Mouse (Mus musculus) CH12.LX (cell line): ENCODE measurements around the gene L2hgdh. TPM values are rescaled to one million over a fixed set of nuclear protein-coding genes. Genes with fewer than 3 reads are reported as not detected.

Experiments used
- DNase-seq: peaks from one replicate; pipeline ENCODE4 v3.0.0-alpha.2; 2013; ENCODE audit errors: extremely low read depth
- H3K27ac ChIP-seq: 2 replicates; pipeline ENCODE4 v1.5.1; 2012; ENCODE audit warnings: low read depth, mild to moderate bottlenecking, control low read depth, moderate library complexity; ENCODE audit not compliant: insufficient read depth
- H3K27me3 ChIP-seq: replicated peaks from 2 replicates; pipeline ENCODE3; 2012; ENCODE audit warnings: inconsistent platforms
- H3K36me3 ChIP-seq, 2 experiments: replicated peaks in 1 of 2; 2 replicates each; pipeline versions ENCODE3 to v1.6.1; 2012; ENCODE audit warnings: inconsistent platforms in 1 of 2, low read length in 1 of 2, mild to moderate bottlenecking in 1 of 2, mixed read lengths in 1 of 2, moderate library complexity in 1 of 2; ENCODE audit not compliant: control insufficient read depth in 1 of 2, insufficient read depth in 1 of 2
- H3K4me1 ChIP-seq, 2 experiments: 2 replicates each; pipeline ENCODE4 v1.6.1; 2012; ENCODE audit warnings: inconsistent platforms in 1 of 2, moderate library complexity in 1 of 2; ENCODE audit not compliant: insufficient read depth in 2 of 2, control insufficient read depth in 1 of 2
- H3K4me2 ChIP-seq: 2 replicates; pipeline ENCODE4 v1.6.1; 2012; ENCODE audit warnings: low read depth, mild to moderate bottlenecking, control low read depth; ENCODE audit not compliant: poor library complexity, insufficient read depth, severe bottlenecking
- H3K4me3 ChIP-seq, 3 experiments: fragments of 150-350 bp in 1 of 3; sonication (generic) in 1 of 3; replicated peaks in 1 of 3; 2 replicates each; pipeline versions ENCODE3 to v1.5.1; 2011 to 2012; ENCODE audit warnings: low read depth in 2 of 3, low read length in 2 of 3, mild to moderate bottlenecking in 2 of 3, moderate library complexity in 2 of 3, control low read depth in 1 of 3, improper control_type of control experiment in 1 of 3, inconsistent platforms in 1 of 3, mixed read lengths in 1 of 3; ENCODE audit not compliant: poor library complexity in 1 of 3
- H3K79me2 ChIP-seq: replicated peaks from 2 replicates; pipeline ENCODE4 v1.6.1; 2012; ENCODE audit warnings: mild to moderate bottlenecking, moderate library complexity; ENCODE audit not compliant: control insufficient read depth, poor library complexity, insufficient read depth, severe bottlenecking; ENCODE audit errors: extremely low read depth
- H3K9ac ChIP-seq: 2 replicates; pipeline ENCODE4 v1.6.1; 2012; ENCODE audit warnings: low read depth, mild to moderate bottlenecking, control low read depth, moderate library complexity; ENCODE audit not compliant: insufficient read depth
- H3K9me3 ChIP-seq: replicated peaks from 2 replicates; pipeline ENCODE3; 2012; ENCODE audit warnings: low read length, inconsistent platforms, mixed read lengths
- BHLHE40 ChIP-seq: IDR thresholded peaks from 2 replicates; pipeline ENCODE4 v1.6.1; 2011; ENCODE audit warnings: mild to moderate bottlenecking, low read depth, low read length, improper control_type of control experiment
- CHD2 ChIP-seq: IDR thresholded peaks from 2 replicates; pipeline ENCODE4 v1.6.1; 2011; ENCODE audit warnings: low read length, improper control_type of control experiment
- EP300 ChIP-seq: IDR thresholded peaks from 2 replicates; pipeline ENCODE4 v1.6.1; 2011; ENCODE audit warnings: low read length, improper control_type of control experiment
- IRF4 ChIP-seq: IDR thresholded peaks from 2 replicates; pipeline ENCODE4 v1.6.1; 2014; ENCODE audit warnings: low read depth, mild to moderate bottlenecking, inconsistent platforms, low read length, improper control_type of control experiment
- KAT2A ChIP-seq: IDR thresholded peaks from 2 replicates; pipeline ENCODE4 v1.6.1; 2012; ENCODE audit warnings: low read length, improper control_type of control experiment, inconsistent platforms; ENCODE audit not compliant: insufficient replicate concordance
- MAX ChIP-seq: IDR thresholded peaks from 2 replicates; pipeline ENCODE4 v1.6.1; 2011; ENCODE audit warnings: low read length, improper control_type of control experiment
- MEF2A ChIP-seq: IDR thresholded peaks from 2 replicates; pipeline ENCODE4 v1.6.1; 2014; ENCODE audit warnings: low read depth, mild to moderate bottlenecking, inconsistent platforms, low read length, improper control_type of control experiment, borderline replicate concordance
- MXI1 ChIP-seq: IDR thresholded peaks from 2 replicates; pipeline ENCODE4 v1.6.1; 2011; ENCODE audit warnings: mild to moderate bottlenecking, low read depth, low read length, improper control_type of control experiment
- POLR2A ChIP-seq: IDR thresholded peaks from 2 replicates; pipeline ENCODE4 v1.6.1; 2011; ENCODE audit warnings: low read depth, mild to moderate bottlenecking, improper control_type of control experiment, low read length
- RCOR1 ChIP-seq: conservative IDR thresholded peaks from 2 replicates; pipeline ENCODE4 v1.6.1; 2012; ENCODE audit warnings: low read depth, mild to moderate bottlenecking, inconsistent platforms, low read length, improper control_type of control experiment
- SIN3A ChIP-seq: IDR thresholded peaks from 2 replicates; pipeline ENCODE4 v1.6.1; 2012; ENCODE audit warnings: low read length, improper control_type of control experiment, inconsistent platforms
- SMC3 ChIP-seq: IDR thresholded peaks from 2 replicates; pipeline ENCODE4 v1.6.1; 2011; ENCODE audit warnings: low read depth, low read length, improper control_type of control experiment
- TBP ChIP-seq: conservative IDR thresholded peaks from 2 replicates; pipeline ENCODE4 v1.6.1; 2011; ENCODE audit warnings: low read depth, low read length, improper control_type of control experiment
- USF2 ChIP-seq: conservative IDR thresholded peaks from 2 replicates; pipeline ENCODE4 v1.6.1; 2011; ENCODE audit warnings: low read depth, low read length, improper control_type of control experiment
- ZC3H11A ChIP-seq: IDR thresholded peaks from 2 replicates; pipeline ENCODE4 v1.6.1; 2012; ENCODE audit warnings: low read depth, mild to moderate bottlenecking, inconsistent platforms, low read length, improper control_type of control experiment
- ZNF384 ChIP-seq: IDR thresholded peaks from 2 replicates; pipeline ENCODE4 v1.6.1; 2012; ENCODE audit warnings: low read depth, low read length, improper control_type of control experiment, inconsistent platforms
- dilution Hi-C: fragments of 300-500 bp; cut with MboI; formaldehyde crosslinking; loops from 2 replicates; pipeline ENCODE4 v1.14.3; 2020; ENCODE audit warnings: low sequenced_read_pairs; ENCODE audit not compliant: extremely low pct_unique_long_range_greater_than_20kb, extremely low pct_ligation_motif_present
- in situ Hi-C: fragments of 300-500 bp; cut with MboI; formaldehyde crosslinking; loops from 3 replicates; pipeline ENCODE4 v1.14.3; 2019; ENCODE audit warnings: low sequenced_read_pairs, low pct_ligation_motif_present, low pct_unique_long_range_greater_than_20kb, mixed read lengths
- polyA plus RNA-seq: library from polyadenylated mRNA; unstranded; fragments of >175 nt; gene quantifications from 2 replicates; pipeline ENCODE4 v1.2.1, GENCODE M21; 2012; ENCODE audit warnings: low read depth; ENCODE audit not compliant: insufficient read length
- total RNA-seq, 2 experiments: library from RNA; depleted of rRNA; stranded (reverse); fragments of 300-350 nt in 1 of 2; fragments of >200 nt in 1 of 2; gene quantifications; 2 replicates each; pipeline ENCODE4 v1.2.3; 2012 to 2014

Gene L2hgdh
- total and polyA plus RNA-seq, 3 experiments = 12.1 to 24.3 (median 15.4) TPM

DNA sequence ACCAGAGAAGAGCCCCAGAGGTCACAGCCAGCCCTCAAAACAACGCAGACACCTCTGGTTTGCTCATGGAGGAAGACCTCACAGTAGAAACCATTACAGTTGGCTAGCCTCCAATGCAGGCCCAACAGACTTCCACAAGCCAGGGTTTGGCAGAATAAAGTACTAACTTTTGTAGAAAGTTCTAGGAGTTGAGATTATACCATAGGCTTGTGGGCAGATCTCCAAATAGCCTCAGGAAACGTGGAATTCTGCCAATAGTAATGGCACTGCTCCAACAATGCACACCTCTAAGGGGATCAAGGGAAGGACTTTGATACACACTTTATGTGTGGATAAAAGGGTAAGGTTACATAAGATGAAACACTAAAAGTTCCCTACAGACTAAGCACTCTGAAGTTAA is 36.3 kb downstream of the L2hgdh start:
- H3K36me3 ChIP-seq = peaks cover 2 to 8% of the 10 kb centered on the region in 2 experiments
- H3K79me2 ChIP-seq = no peaks in the 10 kb centered on the region
- DNase-seq = no peak
- in situ Hi-C loops (loop anchor here (25.0 kb wide), 1 partner anchor 476 kb away; the partner anchor contains the start of gene Gm49384), dilution Hi-C loops (no loop called here)
- peaks cover 0 to 2% of the 10 kb centered on the region in 2 experiments; a peak in 1 of 4 replicates for H3K4me1 ChIP-seq
- no peak overlapping the region for H3K27ac ChIP-seq
- no peaks in the 10 kb centered on the region for H3K27me3 ChIP-seq
- H3K9me3 ChIP-seq = no peaks in the 10 kb centered on the region
- no peak overlapping the region for H3K4me3 ChIP-seq
- no peak for TF ChIP-seq ZC3H11A
- TF ChIP-seq KAT2A = no peak
- TF ChIP-seq RCOR1 = no peak
- no peak for TF ChIP-seq USF2
- TF ChIP-seq ZNF384 = no peak
- no peak for TF ChIP-seq MEF2A
- H3K4me2 ChIP-seq = no peak overlapping the region
- H3K9ac ChIP-seq = no peak overlapping the region

DNA sequence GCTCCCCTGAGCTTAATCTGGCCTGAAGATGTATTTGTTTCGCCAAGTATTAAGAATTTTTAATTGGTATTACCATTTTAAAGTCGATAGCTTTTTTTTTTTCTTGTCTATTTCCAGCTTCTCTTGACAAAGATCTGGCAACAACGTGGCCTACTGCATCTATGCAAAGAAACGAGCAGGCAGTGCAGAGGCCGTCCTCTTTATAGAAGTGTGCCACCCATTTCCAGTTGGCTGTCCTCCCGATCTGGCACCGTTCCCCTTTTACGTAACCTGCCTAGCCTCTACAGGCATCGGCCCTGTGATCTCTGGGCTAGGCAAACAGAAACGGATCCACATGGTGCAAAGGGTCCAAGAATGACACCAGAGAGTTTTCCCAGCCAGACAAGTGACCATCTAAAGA is 41.1 kb downstream of the L2hgdh start:
- Histone ChIP-seq H3K4me3 (no peak overlapping the region), H3K27me3 (no peaks in the 10 kb centered on the region), H3K9ac (peak overlapping the region; percentile 96; the same call in 1 of the 2 replicates), H3K4me1 (peaks cover 6 to 7% of the 10 kb centered on the region in 2 experiments), H3K4me2 (peak overlapping the region; percentile 99), H3K79me2 (peaks cover 16% of the 10 kb centered on the region), H3K36me3 (no peaks in the 10 kb centered on the region), H3K9me3 (no peaks in the 10 kb centered on the region), H3K27ac (no peak overlapping the region)
- in situ Hi-C loops (loop anchor here (25.0 kb wide), 1 partner anchor 471 kb away; the partner anchor contains the start of gene Gm49384), dilution Hi-C loops (no loop called here)
- TF ChIP-seq MXI1 (no peak; the same call in 1 of the 2 replicates), SMC3 (no peak), CHD2 (no peak), EP300 (0 out of 2 replicates have a peak, but pooled peaks have one; percentile 5), TBP (0 out of 2 replicates have a peak, but pooled peaks have one; percentile 35), POLR2A (peak; percentile 28; the same call in 1 of the 2 replicates), IRF4 (0 out of 2 replicates have a peak, but pooled peaks have one; percentile 21), SIN3A (0 out of 2 replicates have a peak, but pooled peaks have one; percentile 20), MAX (0 out of 2 replicates have a peak, but pooled peaks have one; percentile 23), ZNF384 (peak; percentile 7; the same call in 1 of the 2 replicates), BHLHE40 (peak; percentile 57; the same call in 1 of the 2 replicates)
- DNase-seq = no peak
